Mouse (Mus musculus) liver, postnatal 0 days (tissue): ENCODE results near the gene Bpifb1. TPM values are rescaled to one million over a fixed set of nuclear protein-coding genes. Genes with fewer than 3 reads are reported as not detected.

Experiments
- ATAC-seq: fragments of 200-750 bp; cut with Nextera tagmentation; 2 replicates; pipeline ENCODE4 v1.8.0; 2017; ENCODE audit warnings: mild to moderate bottlenecking, moderate library complexity
- DNase-seq: peaks from one replicate; pipeline ENCODE4 v3.0.0-alpha.2; 2016
- H3K27ac ChIP-seq: fragments of 300-500 bp; sonication (generic); 2 replicates; pipeline ENCODE4 v1.5.1; 2014; ENCODE audit warnings: antibody characterized with exemption, moderate library complexity, mild to moderate bottlenecking, low read depth
- H3K27me3 ChIP-seq: fragments of 300-500 bp; sonication (generic); 2 replicates; pipeline ENCODE4 v1.6.1; 2014; ENCODE audit warnings: low read length, control low read depth, mixed read lengths; ENCODE audit not compliant: insufficient read depth
- H3K36me3 ChIP-seq: fragments of 300-500 bp; sonication (generic); replicated peaks from 2 replicates; pipeline ENCODE4 v1.6.1; 2014; ENCODE audit warnings: mild to moderate bottlenecking, control low read depth, low read length, moderate library complexity, mixed read lengths; ENCODE audit not compliant: insufficient read depth
- H3K4me1 ChIP-seq: fragments of 300-500 bp; sonication (generic); 2 replicates; pipeline ENCODE4 v1.6.1; 2014; ENCODE audit warnings: antibody characterized with exemption, mild to moderate bottlenecking, control low read depth; ENCODE audit not compliant: insufficient read depth
- H3K4me2 ChIP-seq: fragments of 300-500 bp; sonication (generic); 2 replicates; pipeline ENCODE4 v1.6.1; 2014; ENCODE audit warnings: low read depth, mild to moderate bottlenecking, low read length, moderate library complexity, mixed read lengths
- H3K4me3 ChIP-seq: fragments of 300-500 bp; sonication (generic); 2 replicates; pipeline ENCODE4 v1.5.1; 2014; ENCODE audit warnings: low read depth, low read length
- H3K9ac ChIP-seq: fragments of 300-500 bp; sonication (generic); replicated peaks from 2 replicates; pipeline ENCODE4 v1.6.1; 2014; ENCODE audit warnings: mild to moderate bottlenecking, moderate library complexity
- H3K9me3 ChIP-seq: fragments of 300-500 bp; sonication (generic); 2 replicates; pipeline ENCODE4 v1.6.1; 2016; ENCODE audit warnings: mild to moderate bottlenecking, control low read depth, low read length, mixed read lengths
- CTCF ChIP-seq: sonication (generic); IDR thresholded peaks from 2 replicates; pipeline ENCODE4 v1.5.1; 2016; ENCODE audit warnings: antibody characterized with exemption, low read depth
- EP300 ChIP-seq: IDR thresholded peaks from 2 replicates; pipeline ENCODE4 v1.6.1; 2016; ENCODE audit warnings: antibody characterized with exemption, low read depth, mild to moderate bottlenecking
- WGBS: fragments of 180-500 bp; shearing (Covaris S2); extraction: QIAGEN DNeasy Blood & Tissue Kit; methylation state at CpG from one replicate; pipeline ENCODE4 v1.1.7; 2014; ENCODE audit not compliant: insufficient replicate concordance; 5-methylcytosine and 5-hydroxymethylcytosine counted together
- polyA plus RNA-seq: library from polyadenylated mRNA; unstranded; fragments of >200 nt; fragmentation: Nextera tagmentation; extraction: Ambion mirVana; gene quantifications from 2 replicates; pipeline ENCODE4 v1.2.1, GENCODE M21; 2015

The Bpifb1 gene
- 0.16 and 0.27 TPM in 2 replicates for polyA plus RNA-seq

DNA sequence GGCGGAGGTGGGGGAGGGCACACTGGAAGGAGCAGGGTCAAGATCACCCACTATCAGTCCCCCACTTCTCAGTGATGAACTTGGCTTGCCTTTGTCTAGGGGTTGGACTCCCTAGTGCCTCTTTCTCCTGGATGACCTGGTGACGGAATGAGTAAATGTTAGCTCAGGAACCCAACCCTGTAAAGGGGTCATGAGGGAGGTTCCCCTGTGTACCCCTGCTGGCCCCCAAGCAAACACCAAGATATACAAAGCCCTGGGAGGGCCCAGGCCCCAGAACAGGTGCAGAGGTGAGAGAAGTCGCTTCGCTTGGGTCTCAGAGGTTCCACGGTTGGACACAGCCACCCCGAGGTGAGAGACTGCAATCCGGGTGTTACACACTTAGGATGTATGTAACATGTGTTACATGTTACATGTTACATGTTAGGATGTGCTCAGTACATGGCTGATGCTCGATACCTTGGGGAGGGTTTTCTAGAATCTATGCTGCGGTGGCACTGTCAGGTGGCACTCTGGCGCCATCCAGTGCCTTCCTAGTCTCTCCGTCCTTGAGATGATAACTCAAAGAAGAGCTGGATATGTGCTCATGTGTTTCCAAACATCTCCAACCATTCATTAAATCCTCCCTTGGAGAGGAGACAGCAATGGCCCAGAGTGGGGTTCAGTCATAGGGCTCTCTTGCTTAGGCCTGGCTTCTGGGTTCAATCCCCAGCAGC lies at the start of gene Bpifb1:
Gene Bpifb1, plus strand, starts transcription at position 273 of the 713 bp plus-strand sequence.
- no peak within 1 kb of the TSS for H3K9ac ChIP-seq
- no peaks in the 10 kb centered on the region for H3K9me3 ChIP-seq
- no peak within 1 kb of the TSS for H3K27ac ChIP-seq
- WGBS: 72% methylated on average over 11 of the region's 11 CpGs
- H3K4me3 ChIP-seq: no peak within 1 kb of the TSS
- no peak for DNase-seq
- H3K4me2 ChIP-seq: no peak within 1 kb of the TSS
- no peaks in the 10 kb centered on the region for H3K36me3 ChIP-seq
- H3K4me1 ChIP-seq: 0 out of 2 replicates have a peak, but pooled peaks cover 3% of the 10 kb centered on the region
- H3K27me3 ChIP-seq: no peaks in the 10 kb centered on the region
- ATAC-seq: no peak
- peak; percentile 39 for TF ChIP-seq CTCF
- no peak for TF ChIP-seq EP300

DNA sequence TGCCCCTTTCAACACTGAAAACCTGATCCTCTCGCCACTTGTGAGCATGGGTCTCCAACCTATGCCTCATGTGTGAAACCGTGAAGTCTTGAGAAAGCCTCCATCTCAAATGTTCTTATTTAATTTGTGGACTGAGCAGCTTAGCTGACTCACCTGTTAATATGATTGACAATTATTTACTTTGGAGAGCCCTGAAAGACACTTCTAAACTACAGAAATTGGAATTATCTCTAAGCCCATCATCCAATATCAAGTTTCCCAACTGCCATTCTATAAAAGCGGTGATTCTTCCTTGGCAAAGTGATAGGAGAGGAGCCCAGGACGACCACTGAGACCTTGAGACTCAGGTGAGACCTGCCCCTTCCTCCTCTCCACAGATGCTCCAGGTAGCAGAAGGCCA lies 48.0 kb upstream of the Bpifb1 start, which contains the start of gene Bpifa1:
Gene Bpifa1, plus strand, starts transcription at position 301 of the 400 bp plus-strand sequence.
- no peaks in the 10 kb centered on the region for H3K9me3 ChIP-seq
- no peaks in the 10 kb centered on the region for H3K36me3 ChIP-seq
- H3K4me1 ChIP-seq: no peaks in the 10 kb centered on the region
- WGBS: 69% methylated on average over 4 of the region's 4 CpGs
- no peak within 1 kb of the TSS for H3K4me2 ChIP-seq
- no peaks in the 10 kb centered on the region for H3K27me3 ChIP-seq
- H3K4me3 ChIP-seq: no peak within 1 kb of the TSS
- no peak within 1 kb of the TSS for H3K27ac ChIP-seq
- TF ChIP-seq EP300 (no peak), CTCF (no peak)
- ATAC-seq: no peak
- H3K9ac ChIP-seq: no peak within 1 kb of the TSS
- no peak for DNase-seq

DNA sequence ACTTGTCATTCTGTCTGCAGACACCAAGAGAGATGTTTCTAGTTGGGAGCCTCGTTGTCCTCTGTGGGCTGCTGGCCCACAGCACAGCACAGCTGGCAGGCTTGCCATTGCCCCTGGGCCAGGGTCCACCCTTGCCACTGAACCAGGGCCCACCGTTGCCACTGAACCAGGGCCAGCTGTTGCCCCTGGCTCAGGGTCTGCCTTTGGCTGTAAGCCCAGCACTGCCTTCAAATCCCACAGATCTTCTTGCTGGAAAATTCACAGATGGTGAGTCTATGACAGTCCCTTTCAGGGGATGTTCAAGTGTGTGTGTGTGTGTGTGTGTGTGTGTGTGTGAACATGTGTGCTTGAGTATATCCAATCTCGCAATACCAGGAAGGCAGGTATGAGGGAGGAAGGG lies 46.9 kb upstream of the Bpifb1 start:
- Histone ChIP-seq H3K36me3 (no peaks in the 10 kb centered on the region), H3K27me3 (no peaks in the 10 kb centered on the region), H3K4me1 (no peaks in the 10 kb centered on the region), H3K9ac (no peak overlapping the region), H3K4me3 (no peak overlapping the region), H3K4me2 (no peak overlapping the region), H3K27ac (no peak overlapping the region), H3K9me3 (no peaks in the 10 kb centered on the region)
- no peak for ATAC-seq
- 67% methylated on average over 3 of the region's 3 CpGs for WGBS
- no peak for DNase-seq
- TF ChIP-seq EP300 (no peak), CTCF (no peak)

DNA sequence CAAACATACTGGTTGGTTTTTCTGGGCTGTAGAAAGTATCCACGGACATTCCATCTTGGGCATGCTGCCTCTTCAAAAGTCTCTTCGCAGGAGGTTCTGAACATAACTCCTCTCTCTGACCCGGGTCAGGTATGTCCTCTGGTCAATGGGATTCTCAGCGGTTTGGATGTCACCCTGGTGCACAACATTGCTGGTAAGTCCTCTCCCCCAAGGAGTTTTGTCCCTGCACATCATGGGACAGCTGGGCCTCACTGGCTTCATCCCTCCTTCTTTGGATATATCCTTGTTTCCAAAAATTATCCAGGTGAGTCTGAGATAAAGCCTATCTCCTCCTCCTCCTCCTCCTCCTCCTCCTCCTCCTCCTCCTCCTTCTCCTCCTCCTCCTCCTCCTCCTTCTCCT lies 43.1 kb upstream of the Bpifb1 start:
- Histone ChIP-seq H3K4me3 (no peak overlapping the region), H3K4me1 (no peaks in the 10 kb centered on the region), H3K36me3 (no peaks in the 10 kb centered on the region), H3K27ac (no peak overlapping the region), H3K4me2 (no peak overlapping the region), H3K9ac (no peak overlapping the region), H3K9me3 (no peaks in the 10 kb centered on the region), H3K27me3 (no peaks in the 10 kb centered on the region)
- DNase-seq (no peak), ATAC-seq (no peak)
- 63% methylated on average over 4 of the region's 4 CpGs for WGBS
- TF ChIP-seq EP300 (no peak), CTCF (no peak)

DNA sequence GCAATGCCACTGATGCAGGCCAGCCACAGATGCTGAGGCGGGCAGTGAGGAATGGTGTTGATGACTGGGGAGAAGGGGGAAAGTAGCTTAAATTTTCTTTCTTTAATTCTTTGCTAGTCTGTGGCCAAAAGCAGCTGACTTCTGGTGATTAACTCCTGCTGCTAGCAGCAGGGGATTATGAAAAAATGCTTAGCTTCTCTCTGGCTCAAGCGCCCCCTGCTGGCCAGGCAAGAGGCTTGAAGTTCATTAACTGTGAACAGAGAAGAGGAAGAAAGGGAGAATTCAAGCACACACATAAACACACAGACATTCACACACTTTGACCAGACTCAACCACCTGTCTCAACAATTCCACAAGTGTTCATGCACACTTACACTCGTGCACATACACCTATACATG lies 32.2 kb upstream of the Bpifb1 start:
- peak; percentile 31 for DNase-seq
- 40% methylated on average over 3 of the region's 3 CpGs for WGBS
- TF ChIP-seq EP300 (no peak), CTCF (peak; percentile 67)

DNA sequence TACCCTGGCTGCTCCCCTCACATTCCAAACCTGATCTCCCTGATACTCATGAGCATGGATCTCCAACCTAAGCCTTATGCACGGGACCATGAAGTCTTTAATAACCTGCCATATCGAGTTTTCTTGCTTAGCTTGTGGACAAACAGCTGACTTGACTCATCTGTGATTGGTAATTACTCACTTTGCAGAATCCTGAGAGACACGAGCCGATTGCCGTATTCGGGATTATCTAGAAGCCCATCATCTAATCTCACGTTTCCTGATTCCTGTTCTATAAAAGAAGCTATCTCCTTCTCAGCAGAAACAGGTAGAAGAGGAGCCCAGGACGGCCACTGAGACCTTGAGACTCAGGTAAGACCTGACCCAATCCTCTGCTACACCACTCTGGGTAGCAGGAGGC lies 28.3 kb upstream of the Bpifb1 start, which contains the start of gene Bpifa5:
Gene Bpifa5, plus strand, starts transcription at position 301 of the 400 bp plus-strand sequence.
- 0 out of 2 replicates have a peak, but pooled peaks cover 3% of the 10 kb centered on the region for H3K4me1 ChIP-seq
- H3K4me2 ChIP-seq: no peak within 1 kb of the TSS
- WGBS: 81% methylated on average over 8 of the region's 8 CpGs
- peaks cover 13% of the 10 kb centered on the region; the same call in 1 of the 2 replicates for H3K9me3 ChIP-seq
- no peak for ATAC-seq
- no peak within 1 kb of the TSS for H3K9ac ChIP-seq
- no peak for TF ChIP-seq CTCF
- no peak for TF ChIP-seq EP300
- no peak for DNase-seq
- H3K27ac ChIP-seq: no peak within 1 kb of the TSS
- no peak within 1 kb of the TSS for H3K4me3 ChIP-seq
- no peaks in the 10 kb centered on the region for H3K36me3 ChIP-seq
- H3K27me3 ChIP-seq: no peaks in the 10 kb centered on the region

More for the DNA sequence above, 32.2 kb upstream of the Bpifb1 start:
- H3K9me3 ChIP-seq: peaks cover 13% of the 10 kb centered on the region; the same call in 1 of the 2 replicates
- no peaks in the 10 kb centered on the region for H3K36me3 ChIP-seq
- no peaks in the 10 kb centered on the region for H3K4me1 ChIP-seq
- H3K27ac ChIP-seq: no peak overlapping the region
- no peaks in the 10 kb centered on the region for H3K27me3 ChIP-seq
- no peak for ATAC-seq
- no peak overlapping the region for H3K9ac ChIP-seq
- no peak overlapping the region for H3K4me3 ChIP-seq
- H3K4me2 ChIP-seq: no peak overlapping the region
